Mouse (Mus musculus) bone marrow, adult 2 months (tissue): ENCODE measurements around the gene Pls3.

Source experiments
- CTCF ChIP-seq: fragments of 200-500 bp; IDR thresholded peaks from 2 replicates; pipeline ENCODE4 v1.5.1; 2011; ENCODE audit warnings: low read length, control low read depth; ENCODE audit not compliant: control insufficient read depth, insufficient read depth
- POLR2A ChIP-seq: fragments of 200-500 bp; IDR thresholded peaks from 2 replicates; pipeline ENCODE4 v1.6.1; 2011; ENCODE audit warnings: low read depth, mild to moderate bottlenecking, control low read depth, low read length, borderline replicate concordance; ENCODE audit not compliant: control insufficient read depth

DNA sequence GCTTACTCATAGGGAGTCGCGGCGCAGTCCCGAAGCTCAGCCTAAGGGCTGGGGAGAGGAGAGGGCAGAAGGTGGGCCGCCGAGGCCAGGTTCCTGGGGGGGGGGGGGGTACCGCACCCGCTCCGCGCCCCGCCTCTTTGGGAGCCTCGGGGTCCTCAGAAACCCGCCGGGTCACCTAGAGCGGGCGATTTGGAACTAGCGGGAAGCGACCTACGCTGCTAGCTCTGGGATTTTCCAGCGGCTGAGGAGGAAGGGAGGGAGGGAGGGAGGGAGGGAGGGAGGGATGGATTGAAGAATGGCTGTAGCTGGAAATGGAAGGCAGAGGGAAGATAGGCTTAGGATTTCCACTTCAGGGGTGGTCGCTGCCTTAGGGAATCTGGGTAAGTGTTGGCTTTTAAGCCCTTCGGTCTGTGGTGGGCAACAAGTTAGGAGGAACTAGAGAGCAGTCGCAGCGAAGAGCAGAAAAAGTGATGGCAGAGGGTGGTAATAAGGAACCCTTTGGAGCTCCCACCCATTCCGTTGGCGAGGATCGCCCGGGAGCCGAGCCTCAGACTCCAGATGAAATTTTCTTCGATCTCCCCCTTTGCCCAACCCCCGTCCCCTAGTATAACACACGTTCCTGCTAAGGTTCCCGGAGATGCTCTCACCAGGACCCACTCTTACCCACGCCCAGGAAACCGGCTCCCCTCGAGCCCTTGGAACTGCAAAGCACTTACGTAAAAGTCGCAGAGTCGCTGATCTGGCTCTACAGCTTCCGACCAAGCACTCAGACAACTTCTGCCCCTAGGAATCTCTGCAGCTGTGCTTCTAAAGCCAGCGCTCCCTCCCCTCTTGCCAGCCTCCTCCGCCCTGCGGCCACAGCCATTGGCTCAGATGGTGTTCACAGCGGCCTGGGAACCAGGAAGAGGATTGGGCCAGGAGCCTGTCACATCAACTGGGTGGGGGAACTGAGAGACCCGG lies at the start of gene Pls3:
- TF ChIP-seq POLR2A (no peak), CTCF (no peak)
